Mouse (Mus musculus): ENCODE results near the gene Scaf1. TPM values are rescaled to one million over a fixed set of nuclear protein-coding genes. Genes with fewer than 3 reads are reported as not detected.

The Scaf1 gene
- polyA plus RNA-seq, 1 experiment from 2014 or later, result 25.1 TPM

- H3K9me3 ChIP-seq (replicated peaks), result no peaks in the 10 kb centered on the region
- H3K27ac ChIP-seq, result peak within 1 kb of the TSS; percentile 99
- peak within 1 kb of the TSS; percentile 94 for H3K4me3 ChIP-seq
- H3K27me3 ChIP-seq, result no peaks in the 10 kb centered on the region
- peak within 1 kb of the TSS; percentile 98 for H3K4me2 ChIP-seq
- peak within 1 kb of the TSS; percentile 96 for H3K9ac ChIP-seq
- H3K4me1 ChIP-seq (replicated peaks), result peaks cover 25% of the 10 kb centered on the region
- 0% methylated on average over 9 of the region's 18 CpGs for WGBS
- ATAC-seq (replicated peaks; ENCODE audit: insufficient number of reproducible peaks, insufficient read depth, low FRiP score, low read depth), result peak; percentile 7; the same call in 1 of the 2 replicates
- H3K36me3 ChIP-seq, result peaks cover 26% of the 10 kb centered on the region
These were observed 36.6 kb upstream of the Scaf1 start, which contains the start of gene Prr12 for GRCm38 (mm10) chr7:45052862-45053116. Gene Prr12 (minus strand): TSS chr7:45052881.

- H3K27me3 ChIP-seq, result no peaks in the 10 kb centered on the region
- H3K27ac ChIP-seq, result peak overlapping the region; percentile 99
- H3K9ac ChIP-seq, result peak overlapping the region; percentile 96
- H3K4me1 ChIP-seq (replicated peaks), result peaks cover 25% of the 10 kb centered on the region
- H3K4me3 ChIP-seq, result peak overlapping the region; percentile 94
- no peak for ATAC-seq (replicated peaks; ENCODE audit: insufficient number of reproducible peaks, insufficient read depth, low FRiP score, low read depth)
- WGBS, result under 1% methylated on average over 38 of the region's 38 CpGs
- peaks cover 30% of the 10 kb centered on the region for H3K36me3 ChIP-seq
- H3K9me3 ChIP-seq (replicated peaks), result no peaks in the 10 kb centered on the region
- H3K4me2 ChIP-seq, result peak overlapping the region; percentile 98
These were observed 36.2 kb upstream of the Scaf1 start for GRCm38 (mm10) chr7:45052181-45052861.

- ATAC-seq (replicated peaks; ENCODE audit: insufficient number of reproducible peaks, insufficient read depth, low FRiP score, low read depth), result no peak
- Histone ChIP-seq H3K4me2 (peak overlapping the region; percentile 98), H3K27ac (peak overlapping the region; percentile 99), H3K9me3 (replicated peaks) (no peaks in the 10 kb centered on the region), H3K9ac (peak overlapping the region; percentile 96), H3K4me1 (replicated peaks) (peaks cover 25% of the 10 kb centered on the region), H3K27me3 (no peaks in the 10 kb centered on the region), H3K4me3 (peak overlapping the region; percentile 94), H3K36me3 (peaks cover 38% of the 10 kb centered on the region)
- 4% methylated on average over 13 of the region's 13 CpGs for WGBS
These were observed 35.4 kb upstream of the Scaf1 start for GRCm38 (mm10) chr7:45051601-45051974.

GRCm38 (mm10) chr7:45050945-45051600 is 34.9 kb upstream of the Scaf1 start:
- WGBS, result 10% methylated on average over 16 of the region's 16 CpGs
- ATAC-seq (replicated peaks; ENCODE audit: insufficient number of reproducible peaks, insufficient read depth, low FRiP score, low read depth), result no peak
- Histone ChIP-seq H3K27me3 (no peaks in the 10 kb centered on the region), H3K9me3 (replicated peaks) (no peaks in the 10 kb centered on the region), H3K4me2 (peak overlapping the region; percentile 98), H3K4me1 (replicated peaks) (peaks cover 25% of the 10 kb centered on the region), H3K4me3 (peak overlapping the region; percentile 94), H3K27ac (peak overlapping the region; percentile 99), H3K9ac (0 out of 2 replicates have a peak overlapping the region, but pooled peaks have one; percentile 96), H3K36me3 (peaks cover 43% of the 10 kb centered on the region)

GRCm38 (mm10) chr7:45048923-45049657 is 32.9 kb upstream of the Scaf1 start:
- no peak overlapping the region for H3K4me3 ChIP-seq
- no peak overlapping the region for H3K4me2 ChIP-seq
- H3K9me3 ChIP-seq (replicated peaks), result no peaks in the 10 kb centered on the region
- peaks cover 63% of the 10 kb centered on the region for H3K36me3 ChIP-seq
- ATAC-seq (replicated peaks; ENCODE audit: insufficient number of reproducible peaks, insufficient read depth, low FRiP score, low read depth), result no peak
- no peak overlapping the region for H3K27ac ChIP-seq
- WGBS, result 91% methylated on average over 23 of the region's 23 CpGs
- H3K4me1 ChIP-seq (replicated peaks), result peaks cover 22% of the 10 kb centered on the region
- H3K27me3 ChIP-seq, result no peaks in the 10 kb centered on the region
- H3K9ac ChIP-seq, result no peak overlapping the region

- 91% methylated on average over 38 of the region's 38 CpGs for whole genome bisulfite sequencing
- no peak overlapping the region for H3K4me3 ChIP-seq
- no peak for ATAC-seq (replicated peaks; ENCODE audit: insufficient number of reproducible peaks, insufficient read depth, low FRiP score, low read depth)
- no peaks in the 10 kb centered on the region for H3K9me3 ChIP-seq (replicated peaks)
- H3K27me3 ChIP-seq, result no peaks in the 10 kb centered on the region
- no peak overlapping the region for H3K4me2 ChIP-seq
- H3K9ac ChIP-seq, result no peak overlapping the region
- H3K4me1 ChIP-seq (replicated peaks), result peaks cover 17% of the 10 kb centered on the region
- H3K36me3 ChIP-seq, result peaks cover 71% of the 10 kb centered on the region
- H3K27ac ChIP-seq, result no peak overlapping the region
These were observed 32.1 kb upstream of the Scaf1 start for GRCm38 (mm10) chr7:45048001-45048890.

GRCm38 (mm10) chr7:45047491-45047890 is 31.3 kb upstream of the Scaf1 start:
- H3K4me2 ChIP-seq, result no peak overlapping the region
- no peak overlapping the region for H3K4me3 ChIP-seq
- peaks cover 17% of the 10 kb centered on the region for H3K4me1 ChIP-seq (replicated peaks)
- H3K27ac ChIP-seq, result no peak overlapping the region
- H3K9me3 ChIP-seq (replicated peaks), result no peaks in the 10 kb centered on the region
- no peak overlapping the region for H3K9ac ChIP-seq
- no peak for ATAC-seq (replicated peaks; ENCODE audit: insufficient number of reproducible peaks, insufficient read depth, low FRiP score, low read depth)
- 98% methylated on average over 14 of the region's 14 CpGs for WGBS
- no peaks in the 10 kb centered on the region for H3K27me3 ChIP-seq
- peaks cover 79% of the 10 kb centered on the region for H3K36me3 ChIP-seq

GRCm38 (mm10) chr7:45046853-45047350 is 30.7 kb upstream of the Scaf1 start:
- H3K4me2 ChIP-seq, result no peak overlapping the region
- ATAC-seq (replicated peaks; ENCODE audit: insufficient number of reproducible peaks, insufficient read depth, low FRiP score, low read depth), result no peak
- H3K27me3 ChIP-seq, result no peaks in the 10 kb centered on the region
- peaks cover 85% of the 10 kb centered on the region for H3K36me3 ChIP-seq
- 93% methylated on average over 26 of the region's 26 CpGs for WGBS
- no peak overlapping the region for H3K4me3 ChIP-seq
- H3K27ac ChIP-seq, result no peak overlapping the region
- no peaks in the 10 kb centered on the region for H3K9me3 ChIP-seq (replicated peaks)
- no peak overlapping the region for H3K9ac ChIP-seq
- peaks cover 14% of the 10 kb centered on the region for H3K4me1 ChIP-seq (replicated peaks)

GRCm38 (mm10) chr7:45045741-45046140 is 29.6 kb upstream of the Scaf1 start:
- H3K36me3 ChIP-seq, result peaks cover 96% of the 10 kb centered on the region
- no peak overlapping the region for H3K4me3 ChIP-seq
- WGBS, result 94% methylated on average over 22 of the region's 22 CpGs
- H3K4me1 ChIP-seq (replicated peaks), result peaks cover 3% of the 10 kb centered on the region
- ATAC-seq (replicated peaks; ENCODE audit: insufficient number of reproducible peaks, insufficient read depth, low FRiP score, low read depth), result no peak
- H3K27me3 ChIP-seq, result no peaks in the 10 kb centered on the region
- H3K4me2 ChIP-seq, result no peak overlapping the region
- H3K27ac ChIP-seq, result no peak overlapping the region
- no peak overlapping the region for H3K9ac ChIP-seq
- no peaks in the 10 kb centered on the region for H3K9me3 ChIP-seq (replicated peaks)

- no peaks in the 10 kb centered on the region for H3K4me1 ChIP-seq (replicated peaks)
- no peak overlapping the region for H3K9ac ChIP-seq
- H3K27me3 ChIP-seq, result no peaks in the 10 kb centered on the region
- H3K36me3 ChIP-seq, result peaks cover 99% of the 10 kb centered on the region
- no peak overlapping the region for H3K27ac ChIP-seq
- H3K9me3 ChIP-seq (replicated peaks), result no peaks in the 10 kb centered on the region
- 95% methylated on average over 14 of the region's 14 CpGs for WGBS
- H3K4me2 ChIP-seq, result no peak overlapping the region
- no peak overlapping the region for H3K4me3 ChIP-seq
- ATAC-seq (replicated peaks; ENCODE audit: insufficient number of reproducible peaks, insufficient read depth, low FRiP score, low read depth), result no peak
These were observed 27.1 kb upstream of the Scaf1 start for GRCm38 (mm10) chr7:45043307-45043706.

- H3K9me3 ChIP-seq (replicated peaks), result no peaks in the 10 kb centered on the region
- ATAC-seq (replicated peaks; ENCODE audit: insufficient number of reproducible peaks, insufficient read depth, low FRiP score, low read depth), result no peak
- H3K36me3 ChIP-seq, result peaks cover 97% of the 10 kb centered on the region
- 88% methylated on average over 9 of the region's 9 CpGs for WGBS
- no peak overlapping the region for H3K4me2 ChIP-seq
- no peak overlapping the region for H3K4me3 ChIP-seq
- H3K27ac ChIP-seq, result no peak overlapping the region
- no peaks in the 10 kb centered on the region for H3K27me3 ChIP-seq
- no peak overlapping the region for H3K9ac ChIP-seq
- no peaks in the 10 kb centered on the region for H3K4me1 ChIP-seq (replicated peaks)
These were observed 24.7 kb upstream of the Scaf1 start for GRCm38 (mm10) chr7:45040851-45041250.
